Mouse (Mus musculus): ENCODE measurements around the gene Tdrd9.

GRCm38 (mm10) chr12:111951701-111952100 lies 19.7 kb upstream of the Tdrd9 start:
- no peak for TF ChIP-seq CTCF (IDR thresholded peaks at IDR 0.05; ENCODE audit: low read depth)
- TF ChIP-seq EP300 (IDR thresholded peaks at IDR 0.05; ENCODE audit: low read depth): no peak

All from liver, embryonic 14.5 days (tissue).